Mouse (Mus musculus): Measurements from ENCODE around the gene Zfp292.
"Not testable (repeated sequence)": the region's sequence is repeated elsewhere in the genome, so short reads cannot be mapped to it uniquely, and the experiment has no call there.

Zfp292 gene

GRCm38 (mm10) chr4:34882818-34883217, at the start of gene Zfp292:
TSS of gene Zfp292 (minus strand) at chr4:34882960.
- DNase-seq (ENCODE audit: inconsistent ontology term): peak; percentile 93

GRCm38 (mm10) chr4:34928386-34928785, 45.6 kb upstream of the Zfp292 start:
- DNase-seq (ENCODE audit: inconsistent ontology term): not testable (repeated sequence)

GRCm38 (mm10) chr4:34922177-34922870, 39.6 kb upstream of the Zfp292 start:
- DNase-seq (ENCODE audit: inconsistent ontology term): peak; percentile 55

- peak; percentile 19 for DNase-seq (ENCODE audit: inconsistent ontology term)
Observed at GRCm38 (mm10) chr4:34917400-34917799, 34.6 kb upstream of the Zfp292 start.

GRCm38 (mm10) chr4:34912171-34912570, 29.4 kb upstream of the Zfp292 start:
- DNase-seq (ENCODE audit: inconsistent ontology term): no peak

- DNase-seq (ENCODE audit: inconsistent ontology term): no peak
Observed at GRCm38 (mm10) chr4:34911401-34911800, 28.6 kb upstream of the Zfp292 start.

- no peak for DNase-seq (ENCODE audit: inconsistent ontology term)
Observed at GRCm38 (mm10) chr4:34908127-34908526, 25.4 kb upstream of the Zfp292 start.

- DNase-seq (ENCODE audit: inconsistent ontology term): no peak
Observed at GRCm38 (mm10) chr4:34907026-34907425, 24.3 kb upstream of the Zfp292 start.

- DNase-seq (ENCODE audit: inconsistent ontology term): no peak
Observed at GRCm38 (mm10) chr4:34906151-34906550, 23.4 kb upstream of the Zfp292 start.

GRCm38 (mm10) chr4:34905396-34905795, 22.6 kb upstream of the Zfp292 start:
- no peak for DNase-seq (ENCODE audit: inconsistent ontology term)

GRCm38 (mm10) chr4:34901582-34901981, 18.8 kb upstream of the Zfp292 start:
- not testable (repeated sequence) for DNase-seq (ENCODE audit: inconsistent ontology term)

- DNase-seq (ENCODE audit: inconsistent ontology term): no peak
Observed at GRCm38 (mm10) chr4:34901166-34901565, 18.4 kb upstream of the Zfp292 start.

- DNase-seq (ENCODE audit: inconsistent ontology term): no peak
Observed at GRCm38 (mm10) chr4:34900155-34900554, 17.4 kb upstream of the Zfp292 start.

- no peak for DNase-seq (ENCODE audit: inconsistent ontology term)
Observed at GRCm38 (mm10) chr4:34899322-34899721, 16.6 kb upstream of the Zfp292 start.

- no peak for DNase-seq (ENCODE audit: inconsistent ontology term)
Observed at GRCm38 (mm10) chr4:34898497-34898896, 15.7 kb upstream of the Zfp292 start.

- DNase-seq (ENCODE audit: inconsistent ontology term): no peak
Observed at GRCm38 (mm10) chr4:34893479-34893878, 10.7 kb upstream of the Zfp292 start, which contains the start of gene Cga. TSS of gene Cga (plus strand) at chr4:34893779.

GRCm38 (mm10) chr4:34889812-34890185, 7.0 kb upstream of the Zfp292 start:
- peak; percentile 20 for DNase-seq (ENCODE audit: inconsistent ontology term)

- no peak for DNase-seq (ENCODE audit: inconsistent ontology term)
Observed at GRCm38 (mm10) chr4:34889101-34889811, 6.5 kb upstream of the Zfp292 start.

GRCm38 (mm10) chr4:34887295-34887694, 4.5 kb upstream of the Zfp292 start:
- DNase-seq (ENCODE audit: inconsistent ontology term): peak; percentile 54

GRCm38 (mm10) chr4:34886490-34887111, 3.8 kb upstream of the Zfp292 start:
- peak; percentile 90 for DNase-seq (ENCODE audit: inconsistent ontology term)

GRCm38 (mm10) chr4:34885631-34886351, 3.0 kb upstream of the Zfp292 start:
- no peak for DNase-seq (ENCODE audit: inconsistent ontology term)
